Mouse (Mus musculus): Measurements from ENCODE around the gene Fxyd4.

DNA sequence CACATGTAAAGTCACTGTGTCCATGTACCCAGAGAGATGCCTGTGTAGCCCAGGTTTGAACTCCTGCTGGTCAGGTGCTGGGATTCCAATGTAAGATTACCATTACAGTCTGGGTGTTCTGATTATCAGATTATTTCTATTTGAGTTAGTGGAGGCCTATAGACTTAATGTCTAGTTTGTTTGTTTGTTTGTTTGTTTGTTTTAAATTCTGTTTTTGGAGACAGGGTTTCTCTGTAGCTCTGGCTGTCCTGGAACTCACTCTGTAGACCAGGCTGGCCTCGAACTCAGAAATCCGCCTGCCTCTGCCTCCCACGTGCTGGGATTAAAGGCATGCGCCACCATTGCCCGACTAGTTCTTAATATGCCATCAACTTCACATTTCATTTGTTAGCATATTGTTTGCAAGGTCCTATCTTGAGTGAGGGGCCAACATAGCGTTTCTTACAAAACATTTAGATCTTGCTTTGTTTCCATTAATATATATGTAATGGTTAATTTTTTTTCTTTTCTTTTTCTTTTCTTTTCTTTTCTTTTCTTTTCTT, 27.3 kb downstream of the Fxyd4 start:
- TF ChIP-seq MXI1 (IDR thresholded peaks at IDR 0.05; ENCODE audit: low read depth, low read length) (peak; percentile 70), CTCF (IDR thresholded peaks at IDR 0.05 in 2 of 3, conservative IDR thresholded peaks at IDR 0.05 in 1 of 3; ENCODE audit: control insufficient read depth in 1 of 3, insufficient read depth in 1 of 3, low read depth in 2 of 3, low read length in 3 of 3, poor library complexity in 1 of 3, severe bottlenecking in 1 of 3) (no peak), E2F4 (IDR thresholded peaks at IDR 0.05; ENCODE audit: borderline replicate concordance, low read depth, low read length) (no peak), MAX (IDR thresholded peaks at IDR 0.05; ENCODE audit: low read length) (no peak; the same call in 1 of the 2 replicates), MEF2A (IDR thresholded peaks at IDR 0.05; ENCODE audit: extremely low read depth, insufficient replicate concordance, low read depth, low read length, poor library complexity, severe bottlenecking) (no peak), ZMIZ1 (IDR thresholded peaks at IDR 0.05; ENCODE audit: low read depth, low read length) (no peak), EP300 (IDR thresholded peaks at IDR 0.05; ENCODE audit: low read depth in 1 of 2, low read length in 2 of 2) (no peak), CHD1 (IDR thresholded peaks at IDR 0.05; ENCODE audit: low read depth, low read length) (no peak; the same call in 1 of the 2 replicates), CHD2 (IDR thresholded peaks at IDR 0.05; ENCODE audit: low read length) (no peak), MYC (IDR thresholded peaks at IDR 0.05; ENCODE audit: low read depth, low read length) (0 out of 2 replicates have a peak, but pooled peaks have one; percentile 59), POLR2A (IDR thresholded peaks at IDR 0.05; ENCODE audit: control insufficient read depth in 1 of 2, insufficient read depth in 1 of 2, low read depth in 1 of 2, low read length in 2 of 2, poor library complexity in 1 of 2) (no peak; a peak in 1 of 4 replicates), BHLHE40 (IDR thresholded peaks at IDR 0.05; ENCODE audit: borderline replicate concordance, low read depth, low read length) (no peak), SMC3 (IDR thresholded peaks at IDR 0.05; ENCODE audit: low read depth, low read length) (no peak)
